Mouse (Mus musculus) hindbrain, embryonic 10.5 days (tissue): ENCODE results near the gene Plin1. TPM values are rescaled to one million over a fixed set of nuclear protein-coding genes. Genes with fewer than 3 reads are reported as not detected.

Experiments
- DNase-seq: peaks from one replicate; pipeline ENCODE4 v3.0.0-alpha.2; 2017; ENCODE audit warnings: low spot score
- H3K27ac ChIP-seq: fragments of 300-500 bp; sonication (generic); 2 replicates; pipeline ENCODE4 v1.5.1; 2016; ENCODE audit warnings: mild to moderate bottlenecking, moderate library complexity
- H3K27me3 ChIP-seq: fragments of 300-500 bp; sonication (generic); 2 replicates; pipeline ENCODE4 v1.6.1; 2016; ENCODE audit warnings: mild to moderate bottlenecking; ENCODE audit not compliant: poor library complexity, insufficient read depth, severe bottlenecking
- H3K36me3 ChIP-seq: fragments of 300-500 bp; sonication (generic); 2 replicates; pipeline ENCODE4 v1.6.1; 2016; ENCODE audit warnings: mild to moderate bottlenecking, moderate library complexity
- H3K4me1 ChIP-seq: fragments of 300-500 bp; sonication (generic); replicated peaks from 2 replicates; pipeline ENCODE4 v1.6.1; 2016; ENCODE audit warnings: mild to moderate bottlenecking
- H3K4me3 ChIP-seq: fragments of 300-500 bp; sonication (generic); 2 replicates; pipeline ENCODE4 v1.5.1; 2016; ENCODE audit warnings: mild to moderate bottlenecking, moderate library complexity
- H3K9me3 ChIP-seq: fragments of 300-500 bp; sonication (generic); 2 replicates; pipeline ENCODE4 v1.6.1; 2016; ENCODE audit warnings: mild to moderate bottlenecking, moderate library complexity
- WGBS: fragments of 180-500 bp; shearing (Covaris S2); methylation state at CpG from one replicate; pipeline ENCODE4 v1.1.7; 2016; 5-methylcytosine and 5-hydroxymethylcytosine counted together
- polyA plus RNA-seq: library from polyadenylated mRNA; unstranded; fragments of >200 nt; fragmentation: Nextera tagmentation; extraction: Ambion mirVana; gene quantifications from 2 replicates; pipeline ENCODE4 v1.2.1, GENCODE M21; 2016

The Plin1 gene
- polyA plus RNA-seq, 1 experiment from 2014 or later = not detected

- no peaks in the 10 kb centered on the region for H3K9me3 ChIP-seq
- H3K27me3 ChIP-seq = no peaks in the 10 kb centered on the region
- no peaks in the 10 kb centered on the region for H3K36me3 ChIP-seq
- H3K27ac ChIP-seq = no peak overlapping the region
- 50% methylated on average over 2 of the region's 2 CpGs for WGBS
- no peak overlapping the region for H3K4me3 ChIP-seq
- DNase-seq = no peak
- no peaks in the 10 kb centered on the region for H3K4me1 ChIP-seq
Measured at GRCm38 (mm10) chr7:79756334-79756733, 23.6 kb upstream of the Plin1 start.

GRCm38 (mm10) chr7:79749511-79749910 lies 16.8 kb upstream of the Plin1 start:
- Histone ChIP-seq H3K27me3 (peaks cover 3% of the 10 kb centered on the region), H3K27ac (no peak overlapping the region), H3K36me3 (no peaks in the 10 kb centered on the region), H3K9me3 (no peaks in the 10 kb centered on the region), H3K4me3 (no peak overlapping the region), H3K4me1 (no peaks in the 10 kb centered on the region)
- 93% methylated on average over 6 of the region's 6 CpGs for WGBS
- no peak for DNase-seq

DNA sequence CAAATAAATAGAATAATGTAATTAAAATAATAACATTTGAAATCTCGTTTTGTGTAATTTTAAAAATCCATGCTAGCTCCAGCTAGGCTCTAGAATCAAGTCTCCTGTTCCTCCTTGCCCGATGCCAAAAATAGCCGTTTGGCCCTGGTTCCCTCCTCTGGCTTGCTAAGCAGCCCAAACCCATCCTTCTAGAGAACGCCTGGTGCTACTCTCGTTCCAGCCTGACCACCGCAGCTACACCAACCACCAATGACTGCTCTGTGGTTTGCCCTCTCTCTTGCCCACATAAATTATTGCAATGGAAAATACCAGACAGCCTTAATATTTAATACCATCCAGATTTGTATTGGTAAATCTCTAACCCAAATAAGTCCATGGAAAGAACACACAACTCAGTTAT lies 15.0 kb upstream of the Plin1 start:
- no peaks in the 10 kb centered on the region for H3K36me3 ChIP-seq
- no peak for DNase-seq
- peaks cover 10% of the 10 kb centered on the region for H3K4me1 ChIP-seq
- peaks cover 3% of the 10 kb centered on the region for H3K27me3 ChIP-seq
- WGBS = 80% methylated on average over 6 of the region's 6 CpGs
- no peak overlapping the region for H3K27ac ChIP-seq
- no peak overlapping the region for H3K4me3 ChIP-seq
- no peaks in the 10 kb centered on the region for H3K9me3 ChIP-seq

DNA sequence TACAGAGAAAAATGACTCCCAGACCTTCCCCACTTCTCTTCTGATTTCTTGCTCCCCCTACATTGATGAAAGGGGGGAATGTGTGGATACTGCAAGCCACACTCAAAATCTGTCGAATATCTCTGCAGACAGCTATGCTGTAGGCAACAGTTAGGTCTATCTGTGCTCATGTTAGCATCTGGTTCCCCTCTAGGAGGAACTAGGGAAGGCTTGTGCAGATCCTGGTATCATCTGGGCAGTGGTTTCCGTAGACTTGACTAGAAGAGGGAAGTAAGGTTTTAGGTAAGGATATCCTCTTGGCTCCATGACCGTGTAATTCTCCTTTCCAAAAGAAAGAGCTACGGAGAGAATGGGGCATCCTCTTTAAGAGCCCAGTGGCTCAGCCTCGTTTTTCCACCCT lies 11.9 kb upstream of the Plin1 start:
- H3K27ac ChIP-seq = no peak overlapping the region
- H3K27me3 ChIP-seq = peaks cover 10% of the 10 kb centered on the region
- DNase-seq = no peak
- H3K36me3 ChIP-seq = 0 out of 2 replicates have a peak, but pooled peaks cover 2% of the 10 kb centered on the region
- peaks cover 15% of the 10 kb centered on the region for H3K4me1 ChIP-seq
- no peaks in the 10 kb centered on the region for H3K9me3 ChIP-seq
- 80% methylated on average over 5 of the region's 5 CpGs for WGBS
- H3K4me3 ChIP-seq = no peak overlapping the region

GRCm38 (mm10) chr7:79744051-79744450 lies 11.3 kb upstream of the Plin1 start:
- Histone ChIP-seq H3K27ac (no peak overlapping the region), H3K36me3 (0 out of 2 replicates have a peak, but pooled peaks cover 2% of the 10 kb centered on the region), H3K4me1 (peaks cover 15% of the 10 kb centered on the region), H3K4me3 (no peak overlapping the region), H3K9me3 (no peaks in the 10 kb centered on the region), H3K27me3 (peaks cover 10% of the 10 kb centered on the region)
- WGBS = 93% methylated on average over 9 of the region's 9 CpGs
- DNase-seq = no peak

GRCm38 (mm10) chr7:79742659-79743536 lies 10.2 kb upstream of the Plin1 start, which contains the start of the genes Pex11a and Wdr93:
Pex11a (minus strand) TSS chr7:79743131.
Wdr93 (plus strand) TSS chr7:79743163.
- Histone ChIP-seq H3K27ac (peak within 1 kb of the TSS; percentile 85), H3K9me3 (no peaks in the 10 kb centered on the region), H3K4me3 (peak within 1 kb of the TSS; percentile 79), H3K36me3 (0 out of 2 replicates have a peak, but pooled peaks cover 5% of the 10 kb centered on the region), H3K4me1 (peaks cover 15% of the 10 kb centered on the region), H3K27me3 (peaks cover 7% of the 10 kb centered on the region)
- peak; percentile 81 for DNase-seq
- 3% methylated on average over 46 of the region's 46 CpGs for WGBS

DNA sequence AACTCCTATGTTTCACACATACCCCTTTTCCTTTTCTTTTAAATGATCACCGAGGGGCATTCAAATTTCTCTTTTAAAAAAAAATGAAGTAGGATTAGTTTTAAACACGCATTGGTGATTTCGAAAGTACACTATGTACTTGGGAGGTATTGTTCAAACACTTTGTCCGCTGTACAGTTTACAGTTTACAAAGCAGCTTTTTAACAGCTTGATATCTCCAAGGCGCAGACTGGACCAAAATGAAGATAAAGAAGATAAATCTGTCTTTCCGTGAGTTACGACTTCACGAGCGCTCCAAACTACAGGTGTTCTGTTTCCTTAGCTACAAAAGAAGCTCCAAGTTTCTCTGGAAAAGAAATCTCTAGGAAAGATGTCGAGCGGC lies 9.6 kb upstream of the Plin1 start:
- peak overlapping the region; percentile 85 for H3K27ac ChIP-seq
- peaks cover 7% of the 10 kb centered on the region for H3K27me3 ChIP-seq
- peaks cover 11% of the 10 kb centered on the region for H3K36me3 ChIP-seq
- no peak for DNase-seq
- WGBS = 29% methylated on average over 11 of the region's 11 CpGs
- peak overlapping the region; percentile 79 for H3K4me3 ChIP-seq
- no peaks in the 10 kb centered on the region for H3K9me3 ChIP-seq
- peaks cover 15% of the 10 kb centered on the region for H3K4me1 ChIP-seq

DNA sequence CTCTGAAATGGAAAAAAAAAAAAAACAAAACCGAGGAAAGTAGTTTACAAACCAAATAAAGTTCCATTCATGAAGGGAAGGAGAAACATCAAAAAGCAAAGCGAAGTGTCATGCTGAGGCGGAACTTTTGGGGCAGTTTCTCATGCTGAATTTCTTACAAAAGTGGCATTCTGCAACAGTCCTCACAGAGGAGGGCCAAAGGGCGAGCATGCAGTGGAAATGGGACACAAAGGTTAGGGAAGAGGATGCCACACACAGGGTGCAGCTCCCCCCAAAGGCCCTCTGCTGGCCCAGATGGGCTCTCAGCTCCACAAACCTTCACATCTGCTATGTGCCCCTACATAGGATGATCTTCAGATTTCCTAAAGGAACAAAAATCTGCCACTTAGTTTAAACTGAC lies 7.6 kb upstream of the Plin1 start:
- peaks cover 24% of the 10 kb centered on the region for H3K36me3 ChIP-seq
- H3K27ac ChIP-seq = no peak overlapping the region
- no peak for DNase-seq
- H3K4me1 ChIP-seq = peaks cover 15% of the 10 kb centered on the region
- H3K9me3 ChIP-seq = no peaks in the 10 kb centered on the region
- 79% methylated on average over 4 of the region's 4 CpGs for WGBS
- peaks cover 7% of the 10 kb centered on the region for H3K27me3 ChIP-seq
- no peak overlapping the region for H3K4me3 ChIP-seq

DNA sequence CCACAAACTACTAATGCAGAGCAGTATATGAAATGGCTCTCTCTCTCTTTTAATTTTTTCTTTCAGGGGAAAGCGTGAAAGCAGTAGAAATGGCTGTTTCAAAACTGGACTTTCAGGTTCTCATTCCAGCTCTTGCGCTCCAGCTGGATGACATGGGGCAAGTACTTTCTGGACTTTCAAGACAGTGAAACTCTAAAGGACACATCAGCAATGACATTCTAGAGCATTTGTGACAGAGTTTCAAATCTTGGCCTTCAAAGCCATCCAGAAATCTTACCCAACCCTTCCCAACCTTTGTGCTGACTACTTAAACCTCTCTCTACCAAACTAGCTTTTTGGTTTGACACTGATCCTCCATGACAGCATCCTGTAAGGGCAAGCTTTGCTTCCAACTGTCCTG lies 6.2 kb upstream of the Plin1 start:
- H3K27me3 ChIP-seq = peaks cover 7% of the 10 kb centered on the region; the same call in 1 of the 2 replicates
- peaks cover 29% of the 10 kb centered on the region for H3K36me3 ChIP-seq
- 95% methylated on average over 2 of the region's 2 CpGs for WGBS
- no peak for DNase-seq
- H3K9me3 ChIP-seq = no peaks in the 10 kb centered on the region
- no peak overlapping the region for H3K27ac ChIP-seq
- H3K4me3 ChIP-seq = no peak overlapping the region
- peaks cover 15% of the 10 kb centered on the region for H3K4me1 ChIP-seq

DNA sequence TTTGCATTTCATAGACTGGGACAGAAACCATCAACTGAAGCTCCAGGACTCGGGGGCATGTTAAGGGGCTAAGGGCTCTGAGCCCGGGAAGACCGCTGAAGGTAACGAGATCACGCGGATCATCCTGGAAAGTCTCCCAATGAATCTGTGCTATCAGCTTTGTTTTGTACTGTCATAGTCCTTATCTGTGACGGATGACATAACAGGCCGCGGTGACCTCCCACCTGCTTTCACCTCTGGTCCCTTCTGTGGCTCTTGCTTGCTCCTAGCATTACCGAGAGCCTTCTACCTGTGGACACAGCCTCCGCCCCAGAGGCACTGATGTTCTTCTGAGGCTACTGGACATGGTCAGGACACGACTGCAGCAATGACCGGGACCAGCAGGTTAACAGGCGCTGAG lies 3.8 kb upstream of the Plin1 start:
- Histone ChIP-seq H3K9me3 (no peaks in the 10 kb centered on the region), H3K36me3 (peaks cover 29% of the 10 kb centered on the region), H3K4me3 (no peak overlapping the region), H3K4me1 (no peaks in the 10 kb centered on the region), H3K27me3 (peaks cover 8% of the 10 kb centered on the region), H3K27ac (no peak overlapping the region)
- no peak for DNase-seq
- 92% methylated on average over 14 of the region's 14 CpGs for WGBS

DNA sequence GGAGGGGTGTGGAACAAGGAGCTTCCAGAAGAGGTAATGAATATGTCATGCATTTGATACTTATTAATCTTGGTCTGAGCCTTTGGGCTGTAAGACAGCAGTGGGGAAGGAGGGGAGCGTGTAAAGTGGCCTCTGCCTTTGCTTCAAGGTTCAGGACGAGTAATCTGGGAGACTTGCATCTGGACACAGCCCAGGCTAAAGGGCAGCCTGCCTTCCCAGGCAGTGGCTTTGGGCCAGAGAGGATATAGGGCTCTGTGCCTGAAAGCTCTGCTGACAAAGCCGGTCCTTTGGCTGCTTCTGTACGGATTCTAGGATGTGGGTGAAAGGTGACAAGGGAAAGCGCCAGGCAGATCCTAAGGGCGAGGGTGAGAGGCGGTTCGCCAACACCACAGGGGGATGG lies 1.9 kb upstream of the Plin1 start:
- WGBS = 85% methylated on average over 8 of the region's 8 CpGs
- Histone ChIP-seq H3K9me3 (no peaks in the 10 kb centered on the region), H3K27ac (no peak overlapping the region), H3K36me3 (peaks cover 26% of the 10 kb centered on the region), H3K27me3 (peaks cover 17% of the 10 kb centered on the region), H3K4me3 (no peak overlapping the region), H3K4me1 (no peaks in the 10 kb centered on the region)
- DNase-seq = no peak

- Histone ChIP-seq H3K9me3 (no peaks in the 10 kb centered on the region), H3K4me3 (no peak overlapping the region), H3K4me1 (no peaks in the 10 kb centered on the region; the same call in 1 of the 2 replicates), H3K27me3 (peaks cover 32% of the 10 kb centered on the region), H3K36me3 (peaks cover 10% of the 10 kb centered on the region), H3K27ac (no peak overlapping the region)
- no peak for DNase-seq
- 80% methylated on average over 13 of the region's 13 CpGs for WGBS
Measured at GRCm38 (mm10) chr7:79731438-79731837, 1.3 kb downstream of the Plin1 start.

DNA sequence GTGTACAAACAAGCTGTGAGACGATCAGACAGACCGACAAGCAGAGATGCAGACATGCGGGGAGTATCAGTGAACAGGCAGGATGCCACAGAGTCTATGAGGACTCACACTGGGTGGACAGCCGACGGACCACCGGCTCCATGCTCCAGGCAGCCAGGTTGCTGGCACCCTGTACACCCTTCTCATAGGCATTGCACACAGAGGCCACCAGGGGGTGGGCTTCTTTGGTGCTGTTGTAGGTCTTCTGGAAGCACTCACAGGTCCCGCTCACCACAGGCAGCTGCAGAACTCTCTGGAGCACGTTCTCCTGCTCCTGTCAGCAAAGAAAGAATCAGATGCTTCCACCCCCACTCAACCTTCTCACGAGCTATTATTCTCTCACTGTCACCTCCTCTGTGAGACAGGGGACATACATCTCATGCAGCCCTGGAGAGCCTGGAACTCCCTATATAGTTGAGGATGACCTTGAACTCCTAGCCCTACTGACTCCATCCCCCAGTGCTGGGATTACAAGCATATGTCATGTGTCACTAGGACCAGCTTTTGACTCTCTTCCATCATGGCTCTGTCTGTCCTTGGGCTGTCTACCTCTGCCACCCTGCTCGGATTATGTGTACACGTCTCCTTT lies 2.8 kb downstream of the Plin1 start:
- 71% methylated on average over 11 of the region's 11 CpGs for WGBS
- H3K27ac ChIP-seq = no peak overlapping the region
- DNase-seq = no peak

More for the DNA sequence above, 2.8 kb downstream of the Plin1 start:
- H3K4me1 ChIP-seq = no peaks in the 10 kb centered on the region; the same call in 1 of the 2 replicates
- H3K4me3 ChIP-seq = no peak overlapping the region
- H3K36me3 ChIP-seq = peaks cover 3% of the 10 kb centered on the region; the same call in 1 of the 2 replicates
- peaks cover 46% of the 10 kb centered on the region for H3K27me3 ChIP-seq
- H3K9me3 ChIP-seq = no peaks in the 10 kb centered on the region
